Mouse (Mus musculus): Measurements from ENCODE around the gene Rnf152.

Rnf152 gene

DNA sequence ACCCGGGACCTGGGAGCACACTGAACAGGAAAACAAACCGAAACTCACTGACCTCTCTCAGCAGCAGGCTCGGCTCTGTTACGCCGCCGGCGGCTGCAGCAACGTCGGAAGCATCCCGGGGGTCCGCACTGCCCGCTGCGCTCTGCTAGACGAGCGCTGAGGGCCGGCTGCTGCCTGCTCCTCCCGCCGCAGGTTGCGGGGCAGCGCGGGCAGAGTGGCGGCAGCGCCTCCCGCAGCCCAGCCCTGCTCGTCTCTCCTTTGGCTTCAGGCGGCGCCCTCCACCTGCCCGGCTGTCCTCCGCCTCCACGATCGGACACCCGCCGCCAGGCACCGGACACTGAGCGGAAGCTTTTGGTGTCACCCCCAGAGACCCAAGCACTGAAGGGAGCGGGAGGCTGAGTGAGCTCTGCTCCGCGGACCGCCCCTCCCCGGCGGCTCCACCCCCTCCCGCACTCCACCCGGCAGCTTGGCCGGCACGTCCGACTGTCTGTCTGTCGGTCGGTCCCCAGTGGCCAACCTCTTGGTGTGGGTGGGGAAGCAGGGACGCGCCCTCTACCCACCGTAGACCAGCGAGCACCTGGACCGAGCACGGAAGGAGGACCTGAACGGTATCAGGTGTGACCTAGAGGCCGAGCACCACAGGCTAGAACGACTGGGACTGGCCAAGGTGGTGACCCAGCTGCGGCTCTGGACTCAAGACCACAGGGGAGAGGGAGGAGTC lies at the start of gene Rnf152:
Gene Rnf152, minus strand, starts transcription at position 420 of the 721 bp plus-strand sequence.
- no peak for DNase-seq (ENCODE audit: low read depth, low spot score)

GRCm38 (mm10) chr1:105402853-105403252 lies 46.3 kb upstream of the Rnf152 start:
- DNase-seq (ENCODE audit: low read depth, low spot score) = no peak

- no peak for DNase-seq (ENCODE audit: low read depth, low spot score)
Measured at GRCm38 (mm10) chr1:105384141-105384937, 27.8 kb upstream of the Rnf152 start.

GRCm38 (mm10) chr1:105377546-105377945 lies 21.0 kb upstream of the Rnf152 start:
- no peak for DNase-seq (ENCODE audit: low read depth, low spot score)

GRCm38 (mm10) chr1:105374618-105375017 lies 18.1 kb upstream of the Rnf152 start:
- no peak for DNase-seq (ENCODE audit: low read depth, low spot score)

DNA sequence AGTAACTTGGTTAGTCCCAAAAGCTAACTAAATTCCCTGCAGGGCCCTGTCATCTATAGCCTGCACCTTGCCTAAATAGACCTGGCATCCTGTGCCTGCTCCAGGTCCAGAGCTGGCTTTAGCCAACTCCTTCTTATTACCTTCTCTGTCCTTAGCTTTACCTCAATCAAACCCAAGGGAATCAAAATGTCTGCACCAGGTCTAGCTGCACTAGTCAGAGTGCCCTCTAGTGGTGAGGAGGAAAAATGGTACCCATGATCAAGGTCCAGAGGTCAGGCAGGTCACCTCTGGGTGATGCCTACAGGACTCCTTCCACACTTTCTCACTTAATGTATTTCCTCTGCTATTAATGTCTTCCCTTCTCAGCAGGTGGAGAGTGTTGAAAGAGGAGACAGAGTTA lies 6.2 kb upstream of the Rnf152 start:
- DNase-seq (ENCODE audit: low read depth, low spot score) = no peak

- DNase-seq (ENCODE audit: low read depth, low spot score) = no peak
Measured at GRCm38 (mm10) chr1:105358896-105359295, 2.4 kb upstream of the Rnf152 start.

- no peak for DNase-seq (ENCODE audit: low read depth, low spot score)
Measured at GRCm38 (mm10) chr1:105355910-105356290, 610 bp downstream of the Rnf152 start.

DNA sequence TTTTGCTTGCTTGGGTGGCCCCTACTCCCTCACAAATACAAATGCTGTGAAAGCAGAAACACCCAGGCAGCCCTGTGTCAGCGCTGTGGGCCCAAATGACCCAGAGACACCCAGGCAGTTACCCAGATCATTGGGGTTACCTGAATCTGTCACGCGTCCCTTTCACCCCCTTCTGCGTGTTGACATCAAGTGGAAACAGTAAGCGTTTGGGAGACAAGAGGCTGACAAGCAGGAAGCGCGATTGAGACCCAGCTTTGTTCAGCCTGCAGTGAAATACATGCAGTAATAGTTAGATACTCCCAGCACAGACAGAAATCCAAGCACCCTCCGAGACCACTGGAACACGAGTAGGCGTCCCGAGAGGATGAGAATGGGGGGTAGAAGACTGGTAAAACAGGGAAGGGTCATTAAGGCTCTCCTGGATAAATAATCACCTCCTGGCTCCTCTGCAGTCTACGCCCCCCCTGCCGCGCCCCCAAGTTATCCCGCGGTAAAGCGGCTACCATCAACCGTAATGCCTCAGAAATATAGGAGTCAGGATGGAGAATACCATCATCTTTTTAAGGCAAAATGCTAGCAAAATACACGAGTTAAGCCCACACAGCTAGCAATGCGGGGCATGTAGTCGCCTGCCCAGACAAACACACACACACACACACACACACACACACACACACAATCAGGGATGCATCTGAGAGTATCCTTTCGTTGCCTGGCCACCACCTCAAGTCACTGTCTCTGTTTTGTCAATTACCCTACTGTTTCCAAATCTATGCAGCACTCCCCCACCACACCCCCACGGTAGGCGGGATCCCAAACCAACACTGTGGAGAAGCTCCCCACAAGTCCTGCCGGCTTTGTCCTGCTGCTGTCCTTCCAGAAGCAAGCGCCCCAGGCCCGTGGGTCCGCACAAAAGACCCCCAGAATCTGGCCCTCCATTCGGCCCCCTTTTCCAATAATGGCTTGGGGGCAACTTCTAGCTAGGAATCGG lies 1.3 kb downstream of the Rnf152 start:
- no peak for DNase-seq (ENCODE audit: low read depth, low spot score)

GRCm38 (mm10) chr1:105351806-105352205 lies 4.7 kb downstream of the Rnf152 start:
- DNase-seq (ENCODE audit: low read depth, low spot score) = no peak

DNA sequence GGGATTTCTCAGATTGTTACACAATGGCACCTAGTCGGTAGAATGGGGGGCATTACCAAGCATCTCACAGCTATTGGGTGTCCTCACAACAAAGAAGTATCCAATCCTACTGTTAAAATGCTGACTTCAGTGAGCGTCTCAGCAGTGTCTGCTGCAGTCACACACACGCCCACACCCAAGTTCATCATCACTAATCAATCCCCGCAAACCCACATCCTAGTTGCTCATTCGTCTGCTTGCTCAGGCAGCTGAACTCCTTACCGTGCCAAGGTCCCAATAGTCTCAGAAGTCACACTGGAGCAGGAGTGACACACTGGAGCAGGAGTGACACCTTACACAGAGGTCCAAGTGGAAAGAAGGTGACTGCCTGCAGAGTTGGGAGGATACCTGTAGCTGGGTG lies 14.2 kb downstream of the Rnf152 start:
- DNase-seq (ENCODE audit: low read depth, low spot score) = no peak

DNA sequence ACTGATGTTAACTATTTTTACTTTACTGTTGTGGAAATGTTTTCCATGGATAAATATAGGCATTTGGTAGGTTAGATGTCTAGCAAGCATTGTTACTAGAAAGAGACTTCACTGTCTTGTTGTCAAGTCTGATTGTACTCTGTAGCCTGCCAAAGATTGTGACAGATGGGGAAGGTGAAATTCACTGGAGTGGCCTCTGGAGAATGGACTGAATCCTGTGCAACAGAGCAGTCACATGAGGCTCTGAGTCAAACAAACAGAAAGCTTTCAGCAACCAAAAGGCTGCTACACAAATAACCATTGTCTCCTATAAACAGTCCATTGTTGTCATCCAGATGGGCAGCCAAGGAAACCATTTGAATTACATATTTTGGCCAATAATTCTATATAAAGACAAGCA lies 15.6 kb downstream of the Rnf152 start:
- no peak for DNase-seq (ENCODE audit: low read depth, low spot score)

DNA sequence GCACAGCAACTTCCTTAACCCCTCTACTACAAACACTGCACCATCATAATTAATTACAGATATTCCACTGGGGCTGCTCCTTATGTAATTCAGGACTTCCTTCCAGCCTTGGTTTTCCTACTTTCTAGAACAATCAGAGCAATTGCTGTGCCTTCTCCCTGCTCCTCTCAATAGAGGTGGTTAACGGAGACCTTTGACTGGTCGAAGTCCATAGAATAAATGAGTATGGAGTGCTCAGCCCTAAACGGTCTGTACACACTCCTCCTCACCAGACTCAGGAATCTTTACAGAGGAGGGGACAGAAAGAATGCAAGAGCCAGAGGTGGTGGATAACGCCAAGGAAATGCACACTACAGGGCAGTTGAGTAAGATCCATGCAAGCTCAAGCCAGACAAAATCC lies 19.1 kb downstream of the Rnf152 start:
- DNase-seq (ENCODE audit: low read depth, low spot score) = no peak

DNA sequence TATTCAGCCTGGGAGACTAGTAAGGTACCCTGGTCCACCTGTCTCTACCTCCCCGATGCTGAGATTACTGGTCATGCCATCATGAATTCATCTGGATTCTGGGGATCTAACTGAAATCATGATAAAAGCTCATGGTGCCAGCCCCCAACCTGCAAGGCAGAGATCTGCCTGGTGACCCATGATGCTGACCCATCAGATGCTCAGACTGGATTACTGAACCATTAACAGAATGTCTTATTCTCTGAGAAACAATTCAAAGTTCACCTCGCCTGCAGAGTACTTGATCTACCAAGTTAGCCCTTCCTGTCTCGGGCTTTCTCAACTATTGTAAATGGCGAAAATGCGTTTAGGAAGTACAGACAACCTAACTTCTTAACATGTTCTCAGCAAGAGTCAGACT lies 20.4 kb downstream of the Rnf152 start:
- no peak for DNase-seq (ENCODE audit: low read depth, low spot score)

DNA sequence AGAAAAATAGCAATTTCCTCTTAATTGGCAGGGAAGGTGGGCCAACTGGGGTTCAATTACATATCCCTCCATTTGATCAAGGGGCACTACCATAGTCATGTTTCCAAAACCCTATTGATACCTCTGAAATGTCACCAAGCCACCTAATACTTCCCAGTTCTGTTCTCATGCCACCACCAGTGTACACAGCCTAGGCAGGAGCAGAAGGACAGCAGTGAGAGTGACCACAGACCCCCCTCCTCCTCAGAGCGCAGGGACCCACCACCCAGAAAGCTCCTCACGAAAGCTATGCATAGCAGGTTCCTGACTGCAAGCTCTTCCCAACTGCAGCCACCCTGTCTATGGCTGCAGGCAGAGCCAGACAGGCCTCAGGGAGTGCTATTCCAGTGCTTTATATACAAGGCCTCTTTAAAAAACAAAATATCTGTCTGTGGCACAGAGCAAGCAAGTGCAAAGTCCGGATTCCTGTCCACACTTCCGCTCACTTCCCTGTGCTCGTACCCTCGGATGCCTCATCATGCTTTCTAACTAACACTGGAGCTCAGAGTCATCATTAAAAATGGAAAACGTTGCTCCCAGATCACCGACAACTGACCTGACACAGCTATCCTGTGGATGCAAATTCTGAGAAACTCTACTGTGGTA lies 24.3 kb downstream of the Rnf152 start:
- DNase-seq (ENCODE audit: low read depth, low spot score) = no peak

DNA sequence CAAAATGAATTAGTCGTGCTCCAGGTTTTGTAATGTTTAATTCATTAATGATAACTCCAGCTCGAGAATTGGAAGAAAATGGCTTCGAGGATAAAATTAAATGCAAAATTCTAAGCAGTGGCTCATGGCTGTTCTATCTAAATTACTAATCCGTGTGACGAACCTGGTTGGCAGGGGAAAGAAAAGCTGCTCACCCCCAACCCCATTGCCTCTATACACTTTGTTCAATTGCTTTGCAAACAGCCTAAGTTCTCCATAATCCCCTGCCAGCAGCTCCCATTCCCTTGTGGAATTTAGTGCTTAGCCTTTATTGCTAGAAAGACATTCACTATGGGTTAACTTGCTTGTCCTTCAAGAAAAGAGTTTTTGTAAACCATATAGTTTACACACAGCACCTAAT lies 24.9 kb downstream of the Rnf152 start:
- DNase-seq (ENCODE audit: low read depth, low spot score) = no peak

- DNase-seq (ENCODE audit: low read depth, low spot score) = no peak
Measured at GRCm38 (mm10) chr1:105330581-105331320, 25.8 kb downstream of the Rnf152 start.

GRCm38 (mm10) chr1:105327789-105328188 lies 28.7 kb downstream of the Rnf152 start:
- DNase-seq (ENCODE audit: low read depth, low spot score) = no peak

GRCm38 (mm10) chr1:105324636-105325035 lies 31.9 kb downstream of the Rnf152 start:
- DNase-seq (ENCODE audit: low read depth, low spot score) = no peak

DNA sequence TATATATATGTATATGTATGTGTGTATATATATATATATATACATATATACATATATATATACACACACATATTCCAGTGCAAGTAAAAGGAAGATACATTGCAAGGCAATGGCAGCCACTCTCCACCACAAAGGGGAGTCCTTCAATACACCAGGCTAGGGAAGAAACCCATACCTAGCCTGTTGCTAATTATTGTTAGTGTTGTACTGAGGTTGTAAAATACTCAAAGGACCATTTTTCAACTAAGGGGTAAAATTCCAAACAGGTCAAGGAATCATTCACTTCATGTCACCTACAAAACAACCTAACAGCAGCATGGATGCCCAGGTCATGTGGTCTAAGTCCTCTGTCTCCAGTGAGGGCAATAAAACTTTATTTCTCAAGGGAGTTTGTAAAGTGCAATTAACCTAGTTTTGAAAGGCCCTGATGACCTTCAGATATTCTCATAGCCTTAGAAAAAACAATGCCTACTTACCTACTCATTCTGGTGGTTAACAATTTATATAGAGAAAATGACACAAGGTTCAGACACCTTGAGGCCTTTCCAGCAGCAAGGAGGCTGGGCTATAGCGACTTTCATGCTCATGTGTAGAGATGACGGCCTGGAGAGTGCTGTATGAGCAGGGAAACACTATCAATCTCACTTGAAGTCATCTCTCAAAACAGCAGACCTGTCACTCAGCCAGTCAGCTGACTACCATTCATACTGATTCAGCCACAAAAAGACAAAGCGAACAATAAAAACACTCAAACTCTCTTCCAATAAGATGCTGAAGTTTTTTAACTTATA lies 42.3 kb downstream of the Rnf152 start:
- DNase-seq (ENCODE audit: low read depth, low spot score) = no peak

Measured in skeletal muscle tissue, adult 2 months (tissue).